Mouse (Mus musculus): ENCODE measurements around the gene Gnl2. TPM values are rescaled to one million over a fixed set of nuclear protein-coding genes. Genes with fewer than 3 reads are reported as not detected.
A peak's percentile ranks its signal among the peaks of the same experiment; 100 is the strongest.

The Gnl2 gene
- polyA plus RNA-seq, 1 experiment, result 65.7 TPM

DNA sequence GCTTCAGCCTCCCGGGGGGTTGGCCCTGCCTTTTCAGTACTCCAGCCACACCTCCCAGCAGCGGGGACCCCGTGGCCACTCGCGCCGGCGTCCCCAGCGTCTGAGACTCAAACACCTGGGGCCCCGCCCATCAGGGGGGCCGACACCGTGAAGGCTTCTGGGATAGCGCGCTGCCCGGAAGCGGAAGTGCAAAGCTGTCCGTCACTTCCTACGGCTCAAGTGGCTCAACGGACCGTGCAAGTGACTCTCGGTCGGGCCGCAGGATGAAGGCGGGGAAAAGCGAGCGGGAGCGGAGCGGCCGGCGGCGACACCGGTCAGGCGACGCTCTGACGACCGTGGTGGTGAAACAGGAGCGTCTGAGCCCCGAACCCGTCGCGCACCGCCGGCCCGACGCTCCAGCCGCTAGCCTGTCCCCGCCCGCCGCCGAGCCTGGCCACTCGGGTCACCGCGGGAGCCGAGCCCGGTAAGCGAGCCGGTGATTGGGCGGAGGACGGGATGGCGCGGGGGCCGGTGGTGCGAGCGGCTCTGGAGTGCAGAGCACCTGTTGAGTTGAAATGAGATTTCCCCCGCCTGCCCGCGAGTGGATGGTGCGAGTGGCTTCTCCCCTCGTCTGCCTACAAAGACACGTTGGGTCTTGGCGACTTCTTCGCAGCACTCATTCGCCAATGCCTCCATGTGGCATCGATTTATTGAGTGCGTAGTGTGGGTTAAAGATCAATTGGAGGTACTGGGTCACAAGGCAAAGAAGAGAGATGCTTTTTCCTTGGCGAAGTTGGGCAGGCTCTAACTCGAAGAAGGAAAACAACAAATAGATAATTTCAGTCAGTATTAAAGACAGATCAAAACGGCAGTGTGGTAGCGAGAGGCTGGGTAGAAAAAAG is 50.3 kb downstream of the Gnl2 start, which contains the start of gene Snip1:
Snip1 (plus strand) TSS at position 183 of the 881 bp plus-strand sequence.
- 0 out of 2 replicates have a peak, but pooled peaks cover 6% of the 10 kb centered on the region for H3K4me1 ChIP-seq (ENCODE audit: control insufficient read depth, insufficient read depth, low read length)
- no peak within 1 kb of the TSS for H3K27ac ChIP-seq (ENCODE audit: insufficient read depth, low read length)
- peak within 1 kb of the TSS; percentile 62 for H3K4me3 ChIP-seq (ENCODE audit: insufficient read depth, low read length)
- no peak for TF ChIP-seq CTCF (IDR thresholded peaks at IDR 0.05; ENCODE audit: borderline replicate concordance, insufficient read depth, low read length)
- TF ChIP-seq POLR2A (IDR thresholded peaks at IDR 0.05; ENCODE audit: low read depth, low read length), result peak; percentile 94

DNA sequence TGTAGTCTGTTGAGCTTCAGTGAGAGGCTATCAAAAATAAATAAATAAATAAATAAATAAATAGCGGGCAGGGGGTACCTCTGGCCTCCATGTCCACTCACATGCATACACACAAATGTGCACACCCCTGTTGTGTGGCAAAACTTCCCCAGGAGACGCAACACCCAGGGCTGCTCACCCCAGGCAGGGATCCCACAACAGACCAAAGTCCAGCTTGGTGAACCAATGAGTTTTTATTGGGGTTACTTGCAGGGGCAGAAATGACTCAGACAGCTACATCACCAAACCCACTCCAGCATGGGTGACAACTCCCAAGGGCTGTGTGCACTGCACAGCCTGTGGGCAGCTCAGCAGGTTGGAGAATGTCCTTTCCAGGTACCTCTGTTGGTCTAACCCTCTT is 61.3 kb downstream of the Gnl2 start:
- TF ChIP-seq CTCF (IDR thresholded peaks at IDR 0.05; ENCODE audit: borderline replicate concordance, insufficient read depth, low read length) (no peak), POLR2A (IDR thresholded peaks at IDR 0.05; ENCODE audit: low read depth, low read length) (no peak)
- Histone ChIP-seq H3K27ac (ENCODE audit: insufficient read depth, low read length) (no peak overlapping the region), H3K4me1 (ENCODE audit: control insufficient read depth, insufficient read depth, low read length) (no peaks in the 10 kb centered on the region)

DNA sequence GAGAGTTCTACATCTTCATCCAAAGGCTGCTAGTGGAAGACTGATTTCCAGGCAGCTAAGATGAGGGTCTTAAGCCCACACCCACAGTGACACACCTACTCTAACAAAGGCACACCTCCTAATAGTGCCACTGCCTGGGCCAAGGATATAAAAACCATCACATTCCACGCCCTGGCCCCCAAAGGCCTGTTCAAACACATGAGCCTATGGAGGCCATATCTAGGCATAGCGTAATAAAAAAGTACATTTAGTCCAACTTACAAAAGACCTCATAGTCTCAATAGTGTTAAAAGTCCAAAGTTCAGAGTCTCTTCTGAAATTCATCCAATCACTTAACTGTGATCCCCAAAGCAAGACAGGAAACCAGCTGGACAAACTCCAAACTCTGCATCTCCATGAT is 62.3 kb downstream of the Gnl2 start:
- Histone ChIP-seq H3K4me3 (ENCODE audit: insufficient read depth, low read length) (no peak overlapping the region), H3K27ac (ENCODE audit: insufficient read depth, low read length) (no peak overlapping the region), H3K4me1 (ENCODE audit: control insufficient read depth, insufficient read depth, low read length) (no peaks in the 10 kb centered on the region)
- TF ChIP-seq POLR2A (IDR thresholded peaks at IDR 0.05; ENCODE audit: low read depth, low read length), result no peak
- no peak for TF ChIP-seq CTCF (IDR thresholded peaks at IDR 0.05; ENCODE audit: borderline replicate concordance, insufficient read depth, low read length)

More for the DNA sequence above, 61.3 kb downstream of the Gnl2 start:
- H3K4me3 ChIP-seq (ENCODE audit: insufficient read depth, low read length), result no peak overlapping the region

DNA sequence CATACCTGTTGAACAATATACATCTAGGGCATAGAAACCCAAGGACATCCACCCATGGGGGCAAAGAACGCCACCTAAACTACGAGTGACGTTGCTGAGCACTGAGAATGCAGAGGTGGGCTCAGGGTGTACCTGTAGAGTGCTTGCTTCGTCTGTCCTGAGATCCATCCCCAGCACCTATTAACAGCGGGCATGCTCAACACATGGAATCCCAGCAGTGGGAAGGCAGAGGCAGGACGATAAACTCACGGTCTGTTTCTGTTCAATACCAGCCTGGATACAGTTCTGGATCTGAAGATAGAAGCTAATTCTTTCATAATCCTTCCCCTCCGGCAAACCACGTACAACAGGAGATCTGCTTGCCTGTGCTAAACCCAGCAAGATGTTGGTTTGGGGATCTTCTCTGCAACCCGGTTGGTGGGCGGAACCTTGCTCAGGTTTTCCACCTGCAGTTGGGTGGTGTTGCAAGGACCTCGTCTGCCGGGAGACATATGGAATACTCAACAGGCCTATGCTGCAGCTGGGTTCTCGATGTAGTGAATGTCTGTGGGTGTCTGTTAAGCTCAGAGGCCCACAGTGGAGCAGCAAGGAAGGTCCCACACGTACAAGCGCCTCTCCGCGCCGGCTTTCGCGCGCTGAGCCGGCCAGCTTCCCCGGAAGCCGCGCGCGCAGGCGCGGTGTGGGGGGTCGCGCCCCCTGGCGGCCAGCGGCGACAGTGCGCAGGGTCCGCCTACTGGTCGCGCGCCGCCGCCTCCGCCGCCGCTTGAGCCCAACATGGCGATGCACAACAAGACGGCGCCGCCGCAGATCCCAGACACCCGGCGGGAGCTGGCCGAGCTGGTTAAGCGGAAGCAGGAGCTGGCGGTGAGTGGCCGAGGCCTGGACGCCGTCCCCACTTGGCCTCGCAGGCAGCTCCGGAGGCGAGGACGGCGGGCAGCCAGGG is 68.3 kb downstream of the Gnl2 start, which contains the start of gene Meaf6:
Meaf6 (plus strand) TSS at position 732 of the 943 bp plus-strand sequence.
- no peaks in the 10 kb centered on the region for H3K4me1 ChIP-seq (ENCODE audit: control insufficient read depth, insufficient read depth, low read length)
- TF ChIP-seq POLR2A (IDR thresholded peaks at IDR 0.05; ENCODE audit: low read depth, low read length) (peak; percentile 77), CTCF (IDR thresholded peaks at IDR 0.05; ENCODE audit: borderline replicate concordance, insufficient read depth, low read length) (peak; percentile 63)
- H3K4me3 ChIP-seq (ENCODE audit: insufficient read depth, low read length), result peak within 1 kb of the TSS; percentile 58
- peak within 1 kb of the TSS; percentile 84 for H3K27ac ChIP-seq (ENCODE audit: insufficient read depth, low read length)

DNA sequence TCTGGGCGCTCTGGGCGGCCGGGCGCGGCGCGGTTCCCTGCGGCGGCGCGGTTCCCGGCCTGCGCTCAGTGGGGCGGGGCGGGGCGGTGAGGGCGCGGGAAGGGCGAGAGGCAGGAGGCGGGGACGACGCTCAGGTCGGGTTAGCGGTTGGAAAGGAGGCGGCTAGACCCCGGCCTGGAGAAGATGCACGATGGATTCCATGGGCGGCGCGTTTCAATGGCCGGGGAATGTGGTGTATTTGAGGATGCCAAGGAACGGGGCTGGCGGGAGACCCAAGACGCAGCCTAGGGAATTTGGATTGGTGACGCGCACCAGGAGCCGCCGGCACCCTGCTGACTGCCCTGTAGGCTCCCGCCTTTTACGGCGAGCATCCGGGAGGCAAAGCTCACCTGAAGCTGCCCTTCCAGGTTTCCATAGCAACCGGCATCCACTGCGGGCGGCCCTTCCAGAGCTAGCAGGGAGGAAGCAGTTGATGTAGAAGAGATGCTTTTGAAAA is 69.0 kb downstream of the Gnl2 start:
- TF ChIP-seq CTCF (IDR thresholded peaks at IDR 0.05; ENCODE audit: borderline replicate concordance, insufficient read depth, low read length) (no peak), POLR2A (IDR thresholded peaks at IDR 0.05; ENCODE audit: low read depth, low read length) (no peak)
- Histone ChIP-seq H3K27ac (ENCODE audit: insufficient read depth, low read length) (peak overlapping the region; percentile 84), H3K4me1 (ENCODE audit: control insufficient read depth, insufficient read depth, low read length) (no peaks in the 10 kb centered on the region), H3K4me3 (ENCODE audit: insufficient read depth, low read length) (peak overlapping the region; percentile 58)

DNA sequence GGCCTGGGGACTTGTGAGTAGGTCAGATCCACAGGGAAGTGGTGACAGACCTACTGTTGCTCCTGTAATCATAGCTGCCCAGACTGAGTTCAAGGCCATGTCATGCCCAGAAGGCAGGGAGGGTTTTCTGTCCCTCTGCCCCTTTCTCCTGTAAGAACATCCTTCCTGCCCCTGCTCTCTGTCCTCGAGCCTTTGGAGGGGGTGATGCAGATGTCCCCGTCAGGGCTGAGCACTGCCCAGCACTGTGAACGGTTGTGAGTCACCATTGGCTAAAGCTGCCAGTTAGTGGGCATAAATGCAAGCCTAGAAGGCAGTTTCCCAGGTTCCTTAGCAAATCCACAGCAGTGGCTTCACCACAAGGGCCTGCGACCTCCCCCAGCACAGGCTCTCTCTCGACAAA is 76.6 kb downstream of the Gnl2 start:
- TF ChIP-seq POLR2A (IDR thresholded peaks at IDR 0.05; ENCODE audit: low read depth, low read length) (no peak), CTCF (IDR thresholded peaks at IDR 0.05; ENCODE audit: borderline replicate concordance, insufficient read depth, low read length) (no peak)
- peaks cover 11% of the 10 kb centered on the region for H3K4me1 ChIP-seq (ENCODE audit: control insufficient read depth, insufficient read depth, low read length)
- no peak overlapping the region for H3K27ac ChIP-seq (ENCODE audit: insufficient read depth, low read length)
- H3K4me3 ChIP-seq (ENCODE audit: insufficient read depth, low read length), result no peak overlapping the region

DNA sequence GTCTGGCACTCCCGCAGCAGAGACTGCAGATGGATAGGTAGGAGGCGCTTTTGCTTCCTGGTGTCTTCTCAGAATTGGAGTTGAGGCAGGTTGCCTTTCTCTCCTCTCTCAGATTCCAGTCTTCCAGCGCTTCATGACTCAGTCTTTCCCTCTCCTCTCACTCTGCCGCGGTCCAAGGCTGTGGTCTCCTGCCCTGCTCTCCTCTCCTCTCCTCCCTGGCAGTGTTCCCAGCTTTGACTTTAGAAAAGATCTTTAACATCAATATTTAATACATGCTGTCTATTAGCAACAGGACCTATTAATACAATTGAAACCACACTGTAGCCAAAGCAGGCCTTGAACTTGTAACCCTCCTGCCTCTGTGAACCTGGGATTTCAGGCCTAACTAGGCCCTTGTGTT is 79.7 kb downstream of the Gnl2 start:
- no peak for TF ChIP-seq POLR2A (IDR thresholded peaks at IDR 0.05; ENCODE audit: low read depth, low read length)
- TF ChIP-seq CTCF (IDR thresholded peaks at IDR 0.05; ENCODE audit: borderline replicate concordance, insufficient read depth, low read length), result no peak
- H3K4me3 ChIP-seq (ENCODE audit: insufficient read depth, low read length), result no peak overlapping the region
- peaks cover 11% of the 10 kb centered on the region for H3K4me1 ChIP-seq (ENCODE audit: control insufficient read depth, insufficient read depth, low read length)
- H3K27ac ChIP-seq (ENCODE audit: insufficient read depth, low read length), result peak overlapping the region; percentile 38

DNA sequence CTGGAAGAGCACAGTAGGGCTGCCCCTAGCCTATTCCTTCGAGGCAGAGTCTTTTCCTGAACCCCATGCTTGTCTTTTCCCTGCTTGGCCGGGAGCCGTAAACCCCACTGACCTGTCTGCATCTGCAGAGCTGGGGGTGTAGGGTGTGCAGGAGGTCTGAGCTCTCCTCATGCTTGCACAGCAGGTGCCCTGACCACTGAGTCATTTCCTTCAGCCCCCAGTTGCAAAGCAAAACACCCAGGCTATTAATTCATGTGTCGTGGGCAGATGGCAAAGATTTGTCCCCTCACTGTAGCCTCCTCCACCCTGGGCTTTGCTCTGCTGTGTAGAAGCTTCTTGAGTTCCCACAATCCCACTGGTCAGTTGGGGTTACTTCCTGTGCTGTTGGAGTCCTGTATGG is 81.0 kb downstream of the Gnl2 start:
- H3K4me3 ChIP-seq (ENCODE audit: insufficient read depth, low read length), result no peak overlapping the region
- TF ChIP-seq CTCF (IDR thresholded peaks at IDR 0.05; ENCODE audit: borderline replicate concordance, insufficient read depth, low read length) (no peak), POLR2A (IDR thresholded peaks at IDR 0.05; ENCODE audit: low read depth, low read length) (no peak)
- no peak overlapping the region for H3K27ac ChIP-seq (ENCODE audit: insufficient read depth, low read length)
- peaks cover 11% of the 10 kb centered on the region for H3K4me1 ChIP-seq (ENCODE audit: control insufficient read depth, insufficient read depth, low read length)

DNA sequence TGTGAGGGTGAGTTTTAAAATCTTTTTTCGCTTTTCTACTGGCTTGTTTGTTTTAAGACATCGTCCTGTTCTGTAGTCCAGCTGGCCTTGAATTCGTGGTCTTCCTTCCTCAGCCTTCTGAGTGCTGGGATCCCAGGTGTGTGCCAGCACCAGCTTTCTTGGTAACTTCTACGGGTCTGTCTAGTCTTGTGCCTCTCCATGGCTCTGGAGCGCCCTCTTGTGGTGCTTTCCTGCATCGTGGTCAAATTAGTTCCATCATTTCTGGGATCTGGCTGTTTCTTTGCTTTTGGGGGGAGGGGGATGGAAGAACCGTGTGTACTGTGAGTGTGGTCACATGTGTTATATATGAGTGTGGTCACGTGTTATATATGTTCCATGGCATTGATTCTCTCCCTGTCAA is 83.1 kb downstream of the Gnl2 start:
- Histone ChIP-seq H3K4me1 (ENCODE audit: control insufficient read depth, insufficient read depth, low read length) (peaks cover 11% of the 10 kb centered on the region), H3K27ac (ENCODE audit: insufficient read depth, low read length) (no peak overlapping the region), H3K4me3 (ENCODE audit: insufficient read depth, low read length) (no peak overlapping the region)
- TF ChIP-seq CTCF (IDR thresholded peaks at IDR 0.05; ENCODE audit: borderline replicate concordance, insufficient read depth, low read length) (peak; percentile 75), POLR2A (IDR thresholded peaks at IDR 0.05; ENCODE audit: low read depth, low read length) (no peak)

Measured in embryonic fibroblast, embryonic 13.5 days (primary cell).